In genomic region chr1:92678757-92679156, GRCm38 (mm10) we compare ENCODE assay signal across 25 mouse cellular contexts. TPM values are rescaled to one million over a fixed set of nuclear protein-coding genes. Genes with fewer than 3 reads are reported as not detected.
A peak's percentile ranks its signal among the peaks of the same experiment; 100 is the strongest.
DNase-seq lines count a peak whose midpoint lies in the region; ATAC-seq lines count a peak whose summit lies in the region.
"Had no signal": no experiment of that assay in that cellular context is flagged by ENCODE, and none has a peak within 500 bp of the region (broad histone marks: within the 10 kb centered on the region; RNA-seq: fewer than 3 reads in every experiment).

No protein-coding gene starts in this region.

- ATAC-seq in granulocyte monocyte progenitor cell, adult 5-6 weeks (replicated peaks; ENCODE audit: poor library complexity, severe bottlenecking) = peak; percentile 19; the same call in 1 of the 2 replicates
- ATAC-seq in hindbrain, embryonic 16.5 days = no peak
- no peak for ATAC-seq in monocyte, adult 5-6 weeks (replicated peaks; ENCODE audit: insufficient number of reproducible peaks, low FRiP score, low TSS enrichment, poor library complexity, severe bottlenecking)
- ATAC-seq: activated CD4-positive, CD25-positive, alpha-beta regulatory T cell, adult 4 months; forebrain, embryonic 13.5 days; forebrain, embryonic 15.5 days; forebrain, postnatal 0 days; Patski had no signal

- peak; percentile 58 for DNase-seq in A20 (ENCODE audit: low read depth, low spot score)
- peak; percentile 17 for DNase-seq in splenic B cell, adult 2 months (ENCODE audit: low read depth, low spot score)
- DNase-seq in layer of hippocampus, postnatal 36 days = no peak
- DNase-seq: adrenal gland, adult 8-10 months; adrenal gland, postnatal 14 days; adrenal gland, postnatal 36 days; cerebellum, adult 11-12 months; cerebellum, adult 2 months; cerebellum, adult 9-10 months; cerebellum, postnatal 10 days; cerebellum, postnatal 25 days; forebrain, postnatal 0 days had no signal

- H3K9ac ChIP-seq in hindbrain, embryonic 16.5 days (ENCODE audit: low read depth, low read length) = no peak overlapping the region
- H3K9ac ChIP-seq: embryonic facial prominence, embryonic 12.5 days; forebrain, embryonic 13.5 days; forebrain, embryonic 15.5 days; forebrain, postnatal 0 days had no signal

- H3K4me3 ChIP-seq in hindbrain, embryonic 16.5 days (ENCODE audit: low read length) = no peak overlapping the region
- H3K4me3 ChIP-seq: embryonic facial prominence, embryonic 10.5 days; embryonic facial prominence, embryonic 12.5 days; forebrain, embryonic 13.5 days; forebrain, embryonic 15.5 days had no signal

- H3K9me3 ChIP-seq in hindbrain, embryonic 16.5 days (ENCODE audit: control insufficient read depth, low read length) = no peaks in the 10 kb centered on the region
- H3K9me3 ChIP-seq: embryonic facial prominence, embryonic 10.5 days; embryonic facial prominence, embryonic 12.5 days; forebrain, embryonic 13.5 days; forebrain, embryonic 15.5 days; G1E had no signal

- H3K27me3 ChIP-seq in splenic B cell, adult 2 months (ENCODE audit: control insufficient read depth, insufficient read depth, low read length, poor library complexity, severe bottlenecking) = no peaks in the 10 kb centered on the region
- H3K27me3 ChIP-seq in hindbrain, embryonic 16.5 days (replicated peaks; ENCODE audit: control insufficient read depth, insufficient read depth, low read length) = no peaks in the 10 kb centered on the region
- H3K27me3 ChIP-seq: embryonic facial prominence, embryonic 12.5 days; forebrain, embryonic 13.5 days; forebrain, embryonic 15.5 days had no signal

- no peak overlapping the region for H3K27ac ChIP-seq in hindbrain, embryonic 16.5 days (ENCODE audit: low read depth, low read length)
- H3K27ac ChIP-seq: embryonic facial prominence, embryonic 10.5 days; embryonic facial prominence, embryonic 12.5 days; forebrain, embryonic 13.5 days; forebrain, embryonic 15.5 days had no signal

- no peaks in the 10 kb centered on the region for H3K36me3 ChIP-seq in splenic B cell, adult 2 months (ENCODE audit: control insufficient read depth, insufficient read depth, low read length, poor library complexity, severe bottlenecking)
- no peaks in the 10 kb centered on the region for H3K36me3 ChIP-seq in hindbrain, embryonic 16.5 days (ENCODE audit: control insufficient read depth, insufficient read depth, low read length)
- H3K36me3 ChIP-seq: embryonic facial prominence, embryonic 10.5 days; embryonic facial prominence, embryonic 12.5 days; forebrain, embryonic 15.5 days; G1E had no signal

- peaks cover 9% of the 10 kb centered on the region for H3K4me1 ChIP-seq in hindbrain, embryonic 16.5 days (ENCODE audit: control insufficient read depth, insufficient read depth, low read depth, low read length)

- 92% methylated on average over 5 of the region's 5 CpGs for WGBS in hindbrain, embryonic 16.5 days

- H3K4me2 ChIP-seq in hindbrain, embryonic 16.5 days (ENCODE audit: low read length) = no peak overlapping the region
- H3K4me2 ChIP-seq: embryonic facial prominence, embryonic 12.5 days; forebrain, embryonic 13.5 days; forebrain, embryonic 15.5 days had no signal

RNA-seq across cellular contexts. Expression of gene Otos, which starts 30.1 kb away (rescaled TPM):
- total RNA-seq in granulocyte monocyte progenitor cell, adult 5-6 weeks (2014; fragmentation: Nextera tagmentation) = 5.3 and 7.2 TPM in 2 replicates
- total RNA-seq in granulocyte monocyte progenitor cell, adult 5-6 weeks (2017) = 2.5 TPM in 1 of 2 replicates, not detected in the other
- under 1 TPM; 0.15 to 0.35 TPM for total RNA-seq in layer of hippocampus, postnatal 36 days (2021)
- 0.19 and 0.29 TPM in 2 replicates for polyA plus RNA-seq in hindbrain, embryonic 16.5 days (2015; fragmentation: Nextera tagmentation; extraction: Ambion mirVana)
- total RNA-seq in monocyte, adult 5-6 weeks (2017) = not detected in 3 replicates
- total RNA-seq: adrenal gland, adult 18-20 months; adrenal gland, postnatal 14 days; adrenal gland, postnatal 36 days; forebrain, postnatal 0 days had no signal
- polyA plus RNA-seq: C2C12; forebrain, embryonic 11.5 days; forebrain, embryonic 15.5 days; G1E had no signal

RNA-seq across cellular contexts. Expression of gene Cops9, which starts 37.0 kb away (rescaled TPM):
- 215 and 239 TPM in 2 replicates for total RNA-seq in granulocyte monocyte progenitor cell, adult 5-6 weeks (2014; fragmentation: Nextera tagmentation)
- total RNA-seq in granulocyte monocyte progenitor cell, adult 5-6 weeks (2017) = 141 and 144 TPM in 2 replicates
- 100 to 1,000 TPM; 336 to 386 TPM for total RNA-seq in layer of hippocampus, postnatal 36 days (2021)
- polyA plus RNA-seq in hindbrain, embryonic 16.5 days (2015; fragmentation: Nextera tagmentation; extraction: Ambion mirVana) = 496 and 558 TPM in 2 replicates
- 57.2 to 123 TPM (median 99.5 TPM) in 3 replicates for total RNA-seq in monocyte, adult 5-6 weeks (2017)

Comparison
In these comparisons a context has a peak if more than half of its experiments do, and no peak if none do; other contexts are left out.
1. DNase-seq: peak in A20 (single experiment) and splenic B cell, adult 2 months (single experiment); none in layer of hippocampus, postnatal 36 days (0 of 2).